Mouse (Mus musculus) stomach, postnatal 0 days (tissue): ENCODE results near the gene Sh3kbp1.

Source experiments
- CTCF ChIP-seq: IDR thresholded peaks from 2 replicates; pipeline ENCODE4 v1.5.1; 2016; ENCODE audit warnings: antibody characterized with exemption, low read depth, mild to moderate bottlenecking, moderate library complexity
- EP300 ChIP-seq: optimal IDR thresholded peaks from 2 replicates; pipeline ENCODE3; 2016; ENCODE audit warnings: antibody characterized with exemption

GRCm38 (mm10) chrX:159817508-159817907 lies 190.4 kb downstream of the Sh3kbp1 start:
- TF ChIP-seq CTCF (no peak), EP300 (no peak)
